Mouse (Mus musculus): ENCODE results near the gene Gm9747.

Gm9747 gene

GRCm38 (mm10) chr1:82257457-82257856, 24.5 kb downstream of the Gm9747 start:
- DNase-seq (ENCODE audit: low spot score), result no peak

- no peak for DNase-seq (ENCODE audit: low spot score)
Observed at GRCm38 (mm10) chr1:82258331-82258730, 25.4 kb downstream of the Gm9747 start.

DNA sequence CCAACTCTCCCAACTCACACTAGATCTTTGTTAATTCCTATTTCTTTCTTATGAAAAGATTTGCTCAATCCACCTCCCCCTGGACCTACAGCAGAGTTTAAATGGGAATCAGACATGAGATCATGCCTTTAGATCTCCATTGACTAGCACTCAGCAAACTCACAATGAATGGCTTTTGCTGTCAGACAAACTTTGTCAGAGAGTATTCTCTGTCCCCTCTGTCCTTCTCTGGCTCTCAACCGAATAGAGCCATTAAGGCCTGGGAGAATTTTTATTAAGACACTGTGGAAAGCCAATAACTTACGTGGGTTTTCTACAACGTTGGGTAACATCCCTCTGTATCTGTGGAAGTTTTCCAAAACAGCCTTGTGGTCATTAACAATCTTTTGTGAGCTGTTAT, 27.1 kb downstream of the Gm9747 start:
- no peak for DNase-seq (ENCODE audit: low spot score)

GRCm38 (mm10) chr1:82261053-82261618, 28.2 kb downstream of the Gm9747 start:
- DNase-seq (ENCODE audit: low spot score), result peak; percentile 59

GRCm38 (mm10) chr1:82261638-82262037, 28.7 kb downstream of the Gm9747 start:
- no peak for DNase-seq (ENCODE audit: low spot score)

- no peak for DNase-seq (ENCODE audit: low spot score)
Observed at GRCm38 (mm10) chr1:82262331-82262730, 29.4 kb downstream of the Gm9747 start.

DNA sequence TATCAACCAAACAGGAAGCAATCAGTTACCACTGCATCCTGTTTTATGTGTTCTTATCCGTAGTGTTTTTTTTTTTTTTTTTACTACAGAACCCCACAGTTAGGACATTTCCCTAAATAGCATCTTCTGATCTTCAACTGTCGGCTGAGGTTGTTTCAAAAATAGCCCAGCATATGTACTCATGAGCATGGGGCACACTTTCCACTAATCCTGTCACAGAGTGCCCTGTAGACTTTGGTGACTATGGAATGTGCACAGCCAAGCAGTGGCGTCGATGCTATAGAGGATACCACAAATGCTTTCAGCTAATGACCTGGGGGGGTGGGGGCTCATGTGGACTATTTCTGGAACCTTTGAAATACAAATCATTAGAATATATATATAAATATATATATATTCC, 34.6 kb downstream of the Gm9747 start:
- no peak for DNase-seq (ENCODE audit: low spot score)

GRCm38 (mm10) chr1:82272231-82272630, 39.3 kb downstream of the Gm9747 start:
- no peak for DNase-seq (ENCODE audit: low spot score)

DNA sequence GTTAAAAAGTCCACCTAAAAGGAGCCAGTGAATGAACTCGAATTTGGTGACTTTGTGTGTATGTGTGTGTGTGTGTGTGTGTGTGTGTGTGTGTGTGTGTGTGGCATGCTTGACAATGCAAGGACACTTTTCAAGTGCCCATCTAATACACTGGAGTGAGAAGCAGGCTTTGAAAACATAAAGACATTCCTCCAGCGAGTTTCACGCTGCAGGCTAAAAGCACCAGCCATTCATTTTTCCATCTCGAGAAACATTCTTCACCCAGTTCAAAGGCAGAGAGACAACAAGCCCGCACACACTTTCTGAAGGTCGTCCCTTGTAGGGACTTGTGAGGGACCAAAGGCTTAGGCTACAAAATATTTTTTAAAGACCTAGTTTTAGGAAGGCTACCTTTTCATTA, 40.6 kb downstream of the Gm9747 start:
- no peak for DNase-seq (ENCODE audit: low spot score)

DNA sequence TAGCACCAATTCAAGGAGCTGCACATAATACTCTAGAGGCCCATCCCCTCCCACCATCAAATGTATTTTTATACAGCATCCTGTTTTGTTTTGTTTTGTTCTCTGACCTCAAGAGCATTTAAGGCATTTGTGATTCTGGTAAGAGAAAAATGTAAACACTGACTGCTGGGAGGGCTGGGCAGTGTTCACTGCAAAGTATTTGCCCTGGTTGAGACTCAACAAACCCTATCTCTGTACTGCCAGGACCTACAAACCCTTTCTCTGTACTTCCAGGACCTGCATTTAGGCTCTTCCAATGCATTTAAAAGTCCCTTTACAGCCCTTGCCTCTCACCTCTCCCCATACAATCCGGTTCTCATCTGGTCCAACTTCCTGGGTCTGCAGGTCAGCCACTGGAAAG, 41.4 kb downstream of the Gm9747 start:
- DNase-seq (ENCODE audit: low spot score), result no peak

DNA sequence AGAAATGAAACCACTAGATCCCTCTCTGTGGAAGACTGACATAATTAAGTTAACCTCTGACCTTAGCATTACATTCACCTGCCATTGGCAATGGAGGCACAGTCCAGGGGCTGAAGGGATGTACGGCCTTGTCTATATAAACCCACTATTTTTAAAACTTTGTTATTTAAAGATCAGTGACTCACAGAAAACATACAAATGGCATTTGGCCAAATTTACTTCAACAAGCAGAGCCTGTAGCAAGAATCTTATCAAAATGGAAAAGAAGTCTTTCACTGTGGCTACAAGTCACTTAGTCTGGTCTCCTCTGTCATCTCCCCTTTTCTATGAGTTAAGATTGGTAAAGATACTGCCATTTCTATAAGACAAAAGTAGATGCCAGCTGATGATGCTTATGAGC, 46.9 kb downstream of the Gm9747 start:
- DNase-seq (ENCODE audit: low spot score), result no peak

DNA sequence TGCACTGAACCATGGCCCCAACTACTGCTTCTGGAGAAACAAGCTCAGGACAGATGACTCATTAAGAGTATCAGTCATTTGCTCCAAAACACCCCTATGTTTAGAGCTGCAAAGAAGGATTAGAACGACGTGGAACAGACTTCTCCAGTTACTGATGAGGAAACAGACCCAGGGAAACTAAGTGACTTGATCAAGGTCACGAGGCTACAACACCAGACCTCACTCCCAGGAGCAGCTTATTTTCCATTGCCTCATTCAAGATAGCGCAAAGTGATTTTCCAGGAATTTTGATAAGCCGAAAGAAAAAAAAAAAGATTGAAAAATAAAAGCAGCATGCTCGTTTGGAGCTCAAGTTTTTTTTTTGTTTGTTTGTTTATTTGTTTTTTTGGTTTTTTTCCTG, 48.9 kb downstream of the Gm9747 start:
- no peak for DNase-seq (ENCODE audit: low spot score)

DNA sequence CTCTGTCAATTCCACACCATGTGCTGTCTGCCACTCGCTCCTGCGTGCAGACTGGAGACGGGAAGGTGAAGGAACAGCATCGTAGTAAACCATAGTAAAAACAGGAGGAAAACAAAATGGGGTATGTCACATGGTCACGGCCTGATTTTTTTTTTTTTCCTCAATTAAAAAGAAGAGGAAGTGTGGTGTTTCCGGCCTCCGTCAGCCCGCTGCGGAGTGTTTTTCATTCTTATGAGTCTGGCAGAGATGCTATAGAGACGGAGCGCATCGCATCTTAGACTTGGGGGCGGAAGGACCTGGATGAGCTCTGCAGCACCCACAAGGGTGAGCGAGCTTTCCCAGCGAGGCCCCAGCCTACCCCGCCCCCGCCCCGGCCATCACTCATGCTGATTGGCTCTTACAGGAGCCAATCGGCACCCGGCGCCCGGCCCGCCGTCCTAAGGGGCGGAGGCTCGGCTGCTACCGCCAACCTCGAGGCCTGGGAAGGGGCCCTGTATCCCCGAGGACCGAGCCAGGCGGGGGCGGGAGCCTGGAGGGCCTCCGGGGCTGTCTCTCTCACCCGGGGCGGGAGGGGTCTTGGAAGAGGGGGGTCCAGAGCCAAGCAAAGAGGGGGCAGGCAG, 50.2 kb downstream of the Gm9747 start:
- no peak for DNase-seq (ENCODE audit: low spot score)

- no peak for DNase-seq (ENCODE audit: low spot score)
Observed at GRCm38 (mm10) chr1:82283901-82284301, 51.0 kb downstream of the Gm9747 start.

GRCm38 (mm10) chr1:82284403-82284802, 51.5 kb downstream of the Gm9747 start:
- DNase-seq (ENCODE audit: low spot score), result no peak

Data from layer of hippocampus, adult 9-10 months (tissue).